Mouse (Mus musculus) embryo, embryonic 9.5 days (tissue): ENCODE data around the gene Wdsub1.

Experiments
- DNase-seq: peaks from one replicate; pipeline ENCODE4 v3.0.0-alpha.2; 2017; ENCODE audit errors: extremely low spot score

Gene Wdsub1

GRCm38 (mm10) chr2:59841944-59842343 is 40.4 kb downstream of the Wdsub1 start:
- DNase-seq: no peak

GRCm38 (mm10) chr2:59841189-59841939 is 41.0 kb downstream of the Wdsub1 start:
- DNase-seq: peak; percentile 31

- DNase-seq: no peak
These were observed 42.2 kb downstream of the Wdsub1 start for GRCm38 (mm10) chr2:59840191-59840590.

GRCm38 (mm10) chr2:59839755-59840154 is 42.6 kb downstream of the Wdsub1 start:
- DNase-seq: no peak

- DNase-seq: no peak
These were observed 43.6 kb downstream of the Wdsub1 start for GRCm38 (mm10) chr2:59838825-59839224.

- DNase-seq: no peak
These were observed 50.6 kb downstream of the Wdsub1 start for GRCm38 (mm10) chr2:59831831-59832230.

- no peak for DNase-seq
These were observed 51.5 kb downstream of the Wdsub1 start for GRCm38 (mm10) chr2:59830940-59831339.

GRCm38 (mm10) chr2:59830151-59830550 is 52.2 kb downstream of the Wdsub1 start:
- peak; percentile 65 for DNase-seq

- DNase-seq: no peak
These were observed 52.7 kb downstream of the Wdsub1 start for GRCm38 (mm10) chr2:59829718-59830117.

- peak; percentile 65 for DNase-seq
These were observed 53.4 kb downstream of the Wdsub1 start for GRCm38 (mm10) chr2:59828777-59829508.

- no peak for DNase-seq
These were observed 54.2 kb downstream of the Wdsub1 start for GRCm38 (mm10) chr2:59828103-59828655.

- no peak for DNase-seq
These were observed 57.0 kb downstream of the Wdsub1 start for GRCm38 (mm10) chr2:59825380-59825779.

- DNase-seq: no peak
These were observed 58.1 kb downstream of the Wdsub1 start for GRCm38 (mm10) chr2:59824289-59824688.

GRCm38 (mm10) chr2:59821044-59821443 is 61.3 kb downstream of the Wdsub1 start:
- DNase-seq: no peak

GRCm38 (mm10) chr2:59820088-59820487 is 62.3 kb downstream of the Wdsub1 start:
- no peak for DNase-seq

- no peak for DNase-seq
These were observed 63.0 kb downstream of the Wdsub1 start for GRCm38 (mm10) chr2:59819415-59819814.

- DNase-seq: no peak
These were observed 63.7 kb downstream of the Wdsub1 start for GRCm38 (mm10) chr2:59818663-59819062.

GRCm38 (mm10) chr2:59814997-59815396 is 67.4 kb downstream of the Wdsub1 start:
- DNase-seq: no peak

GRCm38 (mm10) chr2:59813457-59813856 is 68.9 kb downstream of the Wdsub1 start:
- no peak for DNase-seq

- no peak for DNase-seq
These were observed 69.8 kb downstream of the Wdsub1 start for GRCm38 (mm10) chr2:59812641-59813040.

GRCm38 (mm10) chr2:59811247-59811646 is 71.1 kb downstream of the Wdsub1 start:
- DNase-seq: no peak

GRCm38 (mm10) chr2:59810039-59810438 is 72.4 kb downstream of the Wdsub1 start:
- no peak for DNase-seq

GRCm38 (mm10) chr2:59808608-59809007 is 73.8 kb downstream of the Wdsub1 start:
- no peak for DNase-seq
